Mouse (Mus musculus) natural killer cell, adult 2 months (primary cell): ENCODE results near the gene Srrm3.

Experiments used
- DNase-seq, 2 experiments: peaks; one replicate each; pipeline ENCODE4 v3.0.0; 2022; ENCODE audit warnings: low spot score in 2 of 2

Gene Srrm3

GRCm38 (mm10) chr5:135903551-135904151 is 97.0 kb downstream of the Srrm3 start:
- peak; percentile 48 to 62 for DNase-seq

- DNase-seq: no peak
These were observed 97.6 kb downstream of the Srrm3 start for GRCm38 (mm10) chr5:135904259-135904658.

- DNase-seq: no peak
These were observed 98.9 kb downstream of the Srrm3 start for GRCm38 (mm10) chr5:135905320-135906225.

- DNase-seq: no peak
These were observed 100.2 kb downstream of the Srrm3 start for GRCm38 (mm10) chr5:135906846-135907245.

- no peak for DNase-seq
These were observed 100.6 kb downstream of the Srrm3 start for GRCm38 (mm10) chr5:135907256-135907655.

GRCm38 (mm10) chr5:135908185-135908584 is 101.5 kb downstream of the Srrm3 start:
- no peak for DNase-seq

GRCm38 (mm10) chr5:135908989-135909388 is 102.3 kb downstream of the Srrm3 start:
- DNase-seq: no peak

- DNase-seq: no peak
These were observed 103.0 kb downstream of the Srrm3 start for GRCm38 (mm10) chr5:135909646-135910045.

GRCm38 (mm10) chr5:135910813-135911212 is 104.1 kb downstream of the Srrm3 start:
- DNase-seq: no peak

- no peak for DNase-seq
These were observed 105.0 kb downstream of the Srrm3 start for GRCm38 (mm10) chr5:135911633-135912220.

GRCm38 (mm10) chr5:135913201-135913600 is 106.5 kb downstream of the Srrm3 start:
- DNase-seq: peak in 1 of 2 experiments; percentile 30

GRCm38 (mm10) chr5:135914156-135914555 is 107.5 kb downstream of the Srrm3 start:
- DNase-seq: no peak

- DNase-seq: no peak
These were observed 109.4 kb downstream of the Srrm3 start for GRCm38 (mm10) chr5:135916051-135916565.

GRCm38 (mm10) chr5:135916601-135917000 is 109.9 kb downstream of the Srrm3 start:
- no peak for DNase-seq

- DNase-seq: no peak
These were observed 110.8 kb downstream of the Srrm3 start for GRCm38 (mm10) chr5:135917327-135918058.

GRCm38 (mm10) chr5:135918059-135918437 is 111.4 kb downstream of the Srrm3 start:
- DNase-seq: no peak

GRCm38 (mm10) chr5:135918593-135918992 is 111.9 kb downstream of the Srrm3 start:
- no peak for DNase-seq

- DNase-seq: no peak
These were observed 113.2 kb downstream of the Srrm3 start for GRCm38 (mm10) chr5:135919902-135920301.

- no peak for DNase-seq
These were observed 117.2 kb downstream of the Srrm3 start for GRCm38 (mm10) chr5:135923901-135924300.
